Mouse (Mus musculus) liver, adult 2 months (tissue): ENCODE data around the gene Ptprq.

ENCODE experiments used
- CTCF ChIP-seq: fragments of 200-500 bp; IDR thresholded peaks from 2 replicates; pipeline ENCODE4 v1.5.1; 2011; ENCODE audit warnings: low read depth, low read length, control low read depth
- POLR2A ChIP-seq: fragments of 200-500 bp; IDR thresholded peaks from 2 replicates; pipeline ENCODE4 v1.6.1; 2011; ENCODE audit warnings: low read length, control low read depth; ENCODE audit not compliant: insufficient read depth; ENCODE audit errors: extremely low read depth

GRCm38 (mm10) chr10:107484050-107484449 is 235.8 kb downstream of the Ptprq start:
- TF ChIP-seq CTCF, result no peak
- TF ChIP-seq POLR2A, result no peak
